Mouse (Mus musculus) layer of hippocampus, adult 11-12 months (tissue): ENCODE measurements around the gene Phf2.
"Not testable (repeated sequence)": the region's sequence is repeated elsewhere in the genome, so short reads cannot be mapped to it uniquely, and the experiment has no call there.

ENCODE experiments used
- DNase-seq: peaks from one replicate; pipeline ENCODE4 v3.0.0; 2022; ENCODE audit warnings: low spot score

Gene Phf2

GRCm38 (mm10) chr13:48857246-48857932 lies 13.5 kb downstream of the Phf2 start:
- no peak for DNase-seq

GRCm38 (mm10) chr13:48853947-48854346 lies 17.0 kb downstream of the Phf2 start:
- DNase-seq: no peak

GRCm38 (mm10) chr13:48853475-48853874 lies 17.4 kb downstream of the Phf2 start:
- no peak for DNase-seq

DNA sequence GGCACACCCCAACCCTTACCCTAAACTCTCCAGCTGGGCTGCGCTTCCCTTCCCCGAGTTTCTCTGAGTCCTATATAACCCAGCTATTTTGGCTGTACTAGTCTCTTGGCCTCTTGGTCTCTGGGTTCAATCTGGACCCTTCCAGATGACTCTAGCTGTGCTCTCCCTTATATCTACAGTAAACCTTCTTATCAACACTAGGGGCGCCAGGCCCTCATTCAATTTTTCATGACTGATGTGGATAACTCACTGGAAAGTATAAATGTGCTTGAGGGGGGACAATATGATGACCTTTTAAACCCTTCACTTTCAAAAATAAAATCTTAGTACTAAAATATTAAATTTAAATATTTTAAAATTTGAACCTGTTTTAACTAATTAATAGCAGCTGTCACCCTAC lies 18.1 kb downstream of the Phf2 start:
- no peak for DNase-seq

- DNase-seq: no peak
These were observed 19.2 kb downstream of the Phf2 start for GRCm38 (mm10) chr13:48851719-48852118.

GRCm38 (mm10) chr13:48850771-48851170 lies 20.1 kb downstream of the Phf2 start:
- no peak for DNase-seq

GRCm38 (mm10) chr13:48850326-48850725 lies 20.6 kb downstream of the Phf2 start:
- DNase-seq: no peak

GRCm38 (mm10) chr13:48849155-48849554 lies 21.8 kb downstream of the Phf2 start:
- DNase-seq: peak; percentile 41

- DNase-seq: no peak
These were observed 25.6 kb downstream of the Phf2 start for GRCm38 (mm10) chr13:48845308-48845707.

- no peak for DNase-seq
These were observed 27.4 kb downstream of the Phf2 start for GRCm38 (mm10) chr13:48843530-48843929.

- DNase-seq: no peak
These were observed 28.9 kb downstream of the Phf2 start for GRCm38 (mm10) chr13:48841905-48842592.

- no peak for DNase-seq
These were observed 32.6 kb downstream of the Phf2 start for GRCm38 (mm10) chr13:48838284-48838683.

DNA sequence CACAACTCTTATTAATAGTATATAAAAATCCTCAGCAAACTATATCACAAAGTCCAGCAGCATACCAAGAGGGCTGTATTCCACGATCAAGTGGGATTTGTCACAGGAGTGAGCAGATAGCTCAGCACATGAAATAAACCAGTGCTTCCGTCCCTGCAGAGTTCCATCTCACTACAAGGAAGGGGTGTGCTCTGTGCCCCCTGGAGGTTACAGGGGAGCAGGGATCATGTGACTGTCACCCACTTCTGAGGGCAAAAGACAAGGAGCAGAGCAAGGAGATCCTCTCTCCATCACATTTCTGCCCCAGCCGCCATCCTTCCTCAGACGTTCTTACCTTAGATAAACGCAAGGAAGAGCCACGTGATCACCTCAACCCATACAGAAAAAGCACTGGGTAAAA lies 33.4 kb downstream of the Phf2 start:
- DNase-seq: no peak

- DNase-seq: no peak
These were observed 40.2 kb downstream of the Phf2 start for GRCm38 (mm10) chr13:48830528-48831250.

GRCm38 (mm10) chr13:48829780-48830179 lies 41.1 kb downstream of the Phf2 start:
- DNase-seq: no peak

DNA sequence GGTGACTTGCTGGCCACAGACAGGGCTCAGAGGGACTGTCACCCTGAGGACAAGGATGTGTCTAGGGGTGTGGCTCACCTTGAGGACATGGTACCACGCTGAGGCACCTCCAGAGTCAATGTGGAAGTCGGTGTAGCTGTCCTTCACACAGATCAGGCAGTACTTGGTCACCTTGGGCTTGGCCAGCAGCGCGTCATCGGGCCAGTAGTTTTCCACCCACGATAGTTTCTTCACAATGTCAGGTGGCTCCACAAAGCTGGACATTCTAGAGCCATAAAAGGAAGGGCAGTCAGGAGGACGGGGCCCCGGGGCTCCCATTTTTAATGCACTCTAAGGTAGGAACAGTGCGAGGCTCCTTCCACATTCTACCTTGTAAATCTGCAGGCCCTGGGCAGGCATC lies 48.0 kb downstream of the Phf2 start:
- DNase-seq: no peak

DNA sequence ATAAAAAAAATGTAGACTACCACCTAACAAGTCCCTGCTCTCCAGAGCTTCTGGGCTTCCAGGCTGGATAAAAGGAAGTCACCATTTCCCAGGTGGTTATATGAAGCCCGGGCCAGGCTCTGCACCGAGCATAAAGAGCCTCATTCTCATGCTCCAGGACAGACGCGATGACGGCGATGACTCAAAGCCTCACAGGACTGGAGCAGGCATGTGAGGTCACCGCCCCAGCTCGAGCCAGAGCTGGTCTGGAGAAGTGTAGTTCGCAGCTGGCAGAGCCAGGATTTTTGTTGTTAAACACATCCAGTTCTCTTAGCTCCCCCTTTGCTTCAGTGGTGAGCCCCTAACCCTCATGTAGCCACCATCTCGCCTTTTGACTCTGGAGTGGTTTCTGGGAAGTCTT lies 48.6 kb downstream of the Phf2 start:
- DNase-seq: no peak

DNA sequence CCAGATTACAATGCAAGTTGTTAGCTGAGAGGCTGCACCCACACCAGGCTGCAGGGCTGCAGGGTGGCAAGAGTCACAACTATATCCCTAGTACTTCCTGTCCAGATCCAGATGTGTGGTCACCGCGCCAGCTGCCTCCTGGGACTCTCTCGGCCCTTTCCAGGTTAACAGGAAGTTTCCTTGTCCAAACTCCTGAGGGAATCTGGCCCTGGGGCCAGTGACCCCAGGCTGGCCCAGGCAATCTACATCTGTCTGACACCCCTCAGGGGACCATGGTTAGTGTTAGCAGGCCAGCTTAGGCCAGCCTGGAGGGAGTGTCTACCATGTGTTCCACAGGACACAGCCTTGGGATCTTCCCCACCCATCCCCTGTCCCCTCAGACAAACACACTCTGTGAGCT lies 51.8 kb downstream of the Phf2 start:
- DNase-seq: no peak

DNA sequence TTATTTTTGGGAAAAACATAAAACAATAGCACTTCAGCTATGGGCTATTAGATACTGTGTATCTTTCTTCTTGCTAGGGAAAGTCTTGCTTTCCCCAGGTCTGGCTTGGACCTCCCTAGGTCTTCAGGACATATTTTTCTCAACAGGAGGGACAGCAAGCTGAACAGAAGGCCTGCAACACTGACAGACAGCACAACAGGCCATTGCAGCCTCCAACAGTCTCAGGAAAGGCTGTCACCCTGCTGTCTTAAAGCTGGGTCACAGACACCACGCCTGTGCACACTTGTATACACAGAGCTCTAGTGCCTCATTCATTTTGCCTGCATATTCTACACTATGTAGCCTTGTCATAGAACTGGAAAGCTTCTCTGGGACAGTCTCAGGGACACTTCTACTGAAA lies 56.5 kb downstream of the Phf2 start:
- DNase-seq: no peak

- DNase-seq: no peak
These were observed 59.9 kb downstream of the Phf2 start for GRCm38 (mm10) chr13:48810991-48811390.

- DNase-seq: no peak
These were observed 60.6 kb downstream of the Phf2 start for GRCm38 (mm10) chr13:48810274-48810823.

DNA sequence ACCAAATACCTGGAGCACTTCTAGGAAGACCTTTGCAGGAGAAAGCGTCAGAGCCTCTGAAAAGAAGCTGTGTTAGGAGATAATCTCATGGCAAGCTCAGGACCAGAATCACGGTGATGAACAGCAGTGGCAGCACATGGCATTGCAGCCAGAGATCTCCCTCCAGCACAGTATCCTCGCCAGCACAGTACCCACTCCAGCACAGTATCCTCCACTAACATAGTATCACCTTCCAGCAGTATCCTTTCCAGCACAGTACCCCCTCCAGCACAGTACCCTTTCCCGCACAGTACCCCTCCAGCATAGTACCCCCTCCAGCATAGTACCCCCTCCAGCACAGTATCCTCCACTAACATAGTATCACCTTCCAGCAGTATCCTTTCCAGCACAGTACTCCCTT lies 61.3 kb downstream of the Phf2 start:
- DNase-seq: not testable (repeated sequence)

DNA sequence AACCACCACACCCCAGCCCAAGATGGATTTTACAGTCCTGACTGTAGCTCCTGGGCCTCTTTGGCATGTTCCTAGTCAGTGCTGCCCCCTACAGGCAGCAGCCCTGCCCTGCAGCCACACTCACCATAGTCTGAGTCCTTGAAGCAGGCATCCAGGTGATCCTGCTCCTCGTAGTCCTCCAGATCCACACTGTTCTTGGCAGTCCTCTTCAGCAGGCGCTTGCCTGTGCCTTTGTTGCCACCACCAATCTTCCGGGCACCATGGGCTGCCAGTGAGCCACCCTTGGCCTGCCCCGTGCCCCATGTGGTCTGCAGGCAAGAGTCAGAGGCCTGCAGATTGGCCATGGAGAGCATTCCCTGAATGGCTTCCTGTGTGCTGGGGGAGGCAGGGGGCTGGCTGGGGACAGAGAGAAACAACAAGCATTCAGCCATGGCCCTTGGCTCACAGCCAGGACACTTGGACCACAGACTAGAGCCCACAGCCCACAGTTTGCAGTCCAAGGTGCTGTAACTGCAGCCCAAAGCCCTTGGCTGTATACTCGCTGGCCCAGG lies 63.4 kb downstream of the Phf2 start:
- DNase-seq: peak; percentile 73
